Mouse (Mus musculus) limb, embryonic 10.5 days (tissue): ENCODE data around the gene Anln. TPM values are rescaled to one million over a fixed set of nuclear protein-coding genes. Genes with fewer than 3 reads are reported as not detected.

Source experiments
- DNase-seq: peaks from one replicate; pipeline ENCODE4 v3.0.0-alpha.2; 2017; ENCODE audit warnings: low spot score
- H3K27ac ChIP-seq: fragments of 300-500 bp; sonication (generic); 2 replicates; pipeline ENCODE4 v1.5.1; 2016; ENCODE audit warnings: mild to moderate bottlenecking
- H3K27me3 ChIP-seq: fragments of 300-500 bp; sonication (generic); 2 replicates; pipeline ENCODE4 v1.6.1; 2016; ENCODE audit warnings: low read depth, mild to moderate bottlenecking; ENCODE audit not compliant: poor library complexity, severe bottlenecking
- H3K36me3 ChIP-seq: fragments of 300-500 bp; sonication (generic); 2 replicates; pipeline ENCODE4 v1.6.1; 2016; ENCODE audit warnings: mild to moderate bottlenecking, moderate library complexity
- H3K4me1 ChIP-seq: fragments of 300-500 bp; sonication (generic); 2 replicates; pipeline ENCODE4 v1.6.1; 2016
- H3K4me3 ChIP-seq: fragments of 300-500 bp; sonication (generic); 2 replicates; pipeline ENCODE4 v1.5.1; 2016; ENCODE audit warnings: mild to moderate bottlenecking, moderate library complexity
- H3K9me3 ChIP-seq: fragments of 300-500 bp; sonication (generic); replicated peaks from 2 replicates; pipeline ENCODE4 v1.6.1; 2016; ENCODE audit warnings: mild to moderate bottlenecking
- WGBS: fragments of 180-500 bp; shearing (Covaris S2); methylation state at CpG from one replicate; pipeline ENCODE4 v1.1.7; 2016; 5-methylcytosine and 5-hydroxymethylcytosine counted together
- polyA plus RNA-seq: library from polyadenylated mRNA; unstranded; fragments of >200 nt; fragmentation: Nextera tagmentation; extraction: Ambion mirVana; gene quantifications from 2 replicates; pipeline ENCODE4 v1.2.1, GENCODE M21; 2016

The Anln gene
- 41.7 and 48.6 TPM in 2 replicates for polyA plus RNA-seq

- no peaks in the 10 kb centered on the region for H3K27me3 ChIP-seq
- no peaks in the 10 kb centered on the region for H3K9me3 ChIP-seq
- under 1% methylated on average over 44 of the region's 44 CpGs for WGBS
- DNase-seq, result peak; percentile 99
- peaks cover 15% of the 10 kb centered on the region for H3K36me3 ChIP-seq
- peak within 1 kb of the TSS; percentile 90 for H3K27ac ChIP-seq
- H3K4me1 ChIP-seq, result peaks cover 23% of the 10 kb centered on the region
- peak within 1 kb of the TSS; percentile 95 for H3K4me3 ChIP-seq
These were observed at the start of gene Anln for GRCm38 (mm10) chr9:22389021-22389476. TSS of gene Anln (minus strand) at chr9:22389188.

- Histone ChIP-seq H3K27ac (no peak overlapping the region), H3K4me3 (no peak overlapping the region), H3K9me3 (no peaks in the 10 kb centered on the region), H3K36me3 (no peaks in the 10 kb centered on the region), H3K27me3 (no peaks in the 10 kb centered on the region), H3K4me1 (peaks cover 19% of the 10 kb centered on the region)
- 91% methylated on average over 2 of the region's 2 CpGs for whole genome bisulfite sequencing
- no peak for DNase-seq
These were observed 45.1 kb upstream of the Anln start for GRCm38 (mm10) chr9:22434101-22434500.

- Histone ChIP-seq H3K4me1 (peaks cover 28% of the 10 kb centered on the region), H3K4me3 (no peak overlapping the region), H3K27ac (no peak overlapping the region), H3K27me3 (no peaks in the 10 kb centered on the region), H3K36me3 (no peaks in the 10 kb centered on the region), H3K9me3 (no peaks in the 10 kb centered on the region)
- WGBS, result 80% methylated on average over 2 of the region's 2 CpGs
- DNase-seq, result no peak
These were observed 44.2 kb upstream of the Anln start for GRCm38 (mm10) chr9:22433221-22433620.

GRCm38 (mm10) chr9:22430315-22430840, 41.4 kb upstream of the Anln start:
- H3K27me3 ChIP-seq, result no peaks in the 10 kb centered on the region
- peak; percentile 49 for DNase-seq
- H3K4me3 ChIP-seq, result no peak overlapping the region
- no peak overlapping the region for H3K27ac ChIP-seq
- WGBS, result 39% methylated on average over 5 of the region's 5 CpGs
- no peaks in the 10 kb centered on the region for H3K36me3 ChIP-seq
- H3K4me1 ChIP-seq, result peaks cover 35% of the 10 kb centered on the region
- no peaks in the 10 kb centered on the region for H3K9me3 ChIP-seq

GRCm38 (mm10) chr9:22429533-22430241, 40.7 kb upstream of the Anln start:
- Histone ChIP-seq H3K27me3 (no peaks in the 10 kb centered on the region), H3K4me3 (no peak overlapping the region), H3K36me3 (no peaks in the 10 kb centered on the region), H3K9me3 (no peaks in the 10 kb centered on the region), H3K27ac (peak overlapping the region; percentile 56; the same call in 1 of the 2 replicates), H3K4me1 (peaks cover 35% of the 10 kb centered on the region)
- DNase-seq, result no peak
- WGBS, result 71% methylated on average over 15 of the region's 15 CpGs

GRCm38 (mm10) chr9:22428666-22429410, 39.9 kb upstream of the Anln start:
- WGBS, result 81% methylated on average over 14 of the region's 14 CpGs
- Histone ChIP-seq H3K4me3 (no peak overlapping the region), H3K9me3 (no peaks in the 10 kb centered on the region), H3K4me1 (peaks cover 40% of the 10 kb centered on the region), H3K27ac (peak overlapping the region; percentile 66; the same call in 1 of the 2 replicates), H3K27me3 (no peaks in the 10 kb centered on the region), H3K36me3 (no peaks in the 10 kb centered on the region)
- no peak for DNase-seq

GRCm38 (mm10) chr9:22428028-22428665, 39.2 kb upstream of the Anln start:
- Histone ChIP-seq H3K9me3 (no peaks in the 10 kb centered on the region), H3K27me3 (no peaks in the 10 kb centered on the region), H3K36me3 (no peaks in the 10 kb centered on the region), H3K4me3 (no peak overlapping the region), H3K27ac (peak overlapping the region; percentile 67), H3K4me1 (peaks cover 45% of the 10 kb centered on the region)
- DNase-seq, result peak; percentile 40
- WGBS, result 19% methylated on average over 4 of the region's 4 CpGs

GRCm38 (mm10) chr9:22424719-22425118, 35.7 kb upstream of the Anln start:
- no peaks in the 10 kb centered on the region for H3K9me3 ChIP-seq
- H3K4me3 ChIP-seq, result no peak overlapping the region
- 94% methylated on average over 4 of the region's 4 CpGs for WGBS
- no peak overlapping the region for H3K27ac ChIP-seq
- H3K4me1 ChIP-seq, result peaks cover 32% of the 10 kb centered on the region
- H3K27me3 ChIP-seq, result no peaks in the 10 kb centered on the region
- DNase-seq, result no peak
- no peaks in the 10 kb centered on the region for H3K36me3 ChIP-seq

GRCm38 (mm10) chr9:22424196-22424595, 35.2 kb upstream of the Anln start:
- Histone ChIP-seq H3K9me3 (no peaks in the 10 kb centered on the region), H3K36me3 (no peaks in the 10 kb centered on the region), H3K4me1 (peaks cover 27% of the 10 kb centered on the region), H3K27me3 (no peaks in the 10 kb centered on the region), H3K4me3 (no peak overlapping the region), H3K27ac (no peak overlapping the region)
- no peak for DNase-seq
- 79% methylated on average over 10 of the region's 10 CpGs for WGBS

GRCm38 (mm10) chr9:22423507-22423906, 34.5 kb upstream of the Anln start:
- Histone ChIP-seq H3K4me1 (peaks cover 20% of the 10 kb centered on the region), H3K36me3 (no peaks in the 10 kb centered on the region), H3K4me3 (no peak overlapping the region), H3K27ac (no peak overlapping the region), H3K9me3 (no peaks in the 10 kb centered on the region), H3K27me3 (no peaks in the 10 kb centered on the region)
- DNase-seq, result no peak
- WGBS, result 95% methylated on average over 1 of the region's 1 CpGs

- Histone ChIP-seq H3K4me3 (no peak overlapping the region), H3K27me3 (no peaks in the 10 kb centered on the region), H3K9me3 (no peaks in the 10 kb centered on the region), H3K36me3 (no peaks in the 10 kb centered on the region), H3K27ac (no peak overlapping the region), H3K4me1 (peaks cover 10% of the 10 kb centered on the region)
- DNase-seq, result no peak
- 58% methylated on average over 1 of the region's 1 CpGs for WGBS
These were observed 33.6 kb upstream of the Anln start for GRCm38 (mm10) chr9:22422559-22422958.

GRCm38 (mm10) chr9:22420491-22420890, 31.5 kb upstream of the Anln start:
- H3K27me3 ChIP-seq, result no peaks in the 10 kb centered on the region
- H3K9me3 ChIP-seq, result no peaks in the 10 kb centered on the region
- WGBS, result 56% methylated on average over 7 of the region's 7 CpGs
- peaks cover 9% of the 10 kb centered on the region for H3K4me1 ChIP-seq
- no peaks in the 10 kb centered on the region for H3K36me3 ChIP-seq
- no peak overlapping the region for H3K4me3 ChIP-seq
- no peak overlapping the region for H3K27ac ChIP-seq
- no peak for DNase-seq

- Histone ChIP-seq H3K36me3 (no peaks in the 10 kb centered on the region), H3K27me3 (no peaks in the 10 kb centered on the region), H3K27ac (no peak overlapping the region), H3K4me3 (no peak overlapping the region), H3K4me1 (peaks cover 9% of the 10 kb centered on the region), H3K9me3 (no peaks in the 10 kb centered on the region)
- 85% methylated on average over 3 of the region's 3 CpGs for WGBS
- DNase-seq, result no peak
These were observed 30.9 kb upstream of the Anln start for GRCm38 (mm10) chr9:22419877-22420276.
